In genomic region chr11:22287513-22287900, GRCm38 (mm10) we compare ENCODE assay signal across 8 mouse cellular contexts. TPM values are rescaled to one million over a fixed set of nuclear protein-coding genes. Genes with fewer than 3 reads are reported as not detected.
DNase-seq lines count a peak whose midpoint lies in the region; ATAC-seq and TF ChIP-seq lines count a peak whose summit lies in the region.

No protein-coding gene starts in this region.

- TF ChIP-seq POLR2A in heart, adult 2 months (IDR thresholded peaks at IDR 0.05; ENCODE audit: insufficient read depth, low read depth, low read length): no peak
- no peak for TF ChIP-seq POLR2A in ES-Bruce4 (IDR thresholded peaks at IDR 0.05; ENCODE audit: insufficient read depth, low read length)

- H3K36me3 ChIP-seq in heart, adult 2 months (ENCODE audit: control insufficient read depth, insufficient read depth, low read length): peaks cover 3% of the 10 kb centered on the region
- no peaks in the 10 kb centered on the region for H3K36me3 ChIP-seq in ES-Bruce4 (ENCODE audit: control insufficient read depth, insufficient read depth, low read length, poor library complexity, severe bottlenecking)

- H3K4me1 ChIP-seq in heart, adult 2 months (ENCODE audit: control insufficient read depth, insufficient read depth, low read length): peaks cover 9% of the 10 kb centered on the region
- H3K4me1 ChIP-seq in ES-Bruce4 (ENCODE audit: control insufficient read depth, insufficient read depth, low read length): no peaks in the 10 kb centered on the region

- no peaks in the 10 kb centered on the region for H3K9me3 ChIP-seq in ES-Bruce4 (replicated peaks; ENCODE audit: control insufficient read depth, insufficient read depth, low read length, poor library complexity, severe bottlenecking)

- TF ChIP-seq EP300 in heart, adult 2 months (IDR thresholded peaks at IDR 0.05; ENCODE audit: insufficient read depth, low read depth, low read length): no peak
- no peak for TF ChIP-seq EP300 in ES-Bruce4 (IDR thresholded peaks at IDR 0.05; ENCODE audit: insufficient read depth, low read depth, low read length)

- 0% methylated on average over 6 of the region's 6 CpGs for WGBS in heart, adult 2 months

- intact Hi-C loops in heart, adult 2 months (cut with DNase I): loop anchor here (2.0 to 5.0 kb wide), 4 partner anchors 45 to 690 kb away; partner anchors contain the start of gene Tmem17
- intact Hi-C loops in heart, postnatal 14 days (cut with DNase I): loop anchor here (5.0 kb wide), 2 partner anchors 60 to 225 kb away; partner anchors contain the start of gene Tmem17
- intact Hi-C loops in left cerebral cortex, postnatal 4 days (cut with DNase I): loop anchor here (5.0 kb wide), 1 partner anchor 225 kb away; the partner anchor contains the start of gene Tmem17

- no peak for TF ChIP-seq CTCF in heart, adult 2 months (IDR thresholded peaks at IDR 0.05)
- TF ChIP-seq CTCF in ES-Bruce4 (IDR thresholded peaks at IDR 0.05; ENCODE audit: low read depth, low read length): no peak

- ATAC-seq in megakaryocyte, adult 5-6 weeks (ENCODE audit: poor library complexity, severe bottlenecking): 0 out of 2 replicates have a peak, but pooled peaks have one; percentile 0

- peak overlapping the region; percentile 90 for H3K4me3 ChIP-seq in heart, adult 2 months
- H3K4me3 ChIP-seq in ES-Bruce4 (ENCODE audit: low read depth, low read length): peak overlapping the region; percentile 99

- no peak for DNase-seq in heart, adult 2 months
- no peak for DNase-seq in heart, postnatal 14 days
- DNase-seq in forelimb bud, embryonic 11.5 days (ENCODE audit: low read depth, low spot score): peak; percentile 11
- no peak for DNase-seq in adrenal gland, adult 8-10 months
- DNase-seq in left cerebral cortex, postnatal 4 days: no peak
- no peak for DNase-seq in testis, postnatal 10 days (ENCODE audit: low spot score)

- peak overlapping the region; percentile 69 for H3K27ac ChIP-seq in heart, adult 2 months
- H3K27ac ChIP-seq in ES-Bruce4 (ENCODE audit: insufficient read depth, low read length): peak overlapping the region; percentile 79

- no peaks in the 10 kb centered on the region for H3K27me3 ChIP-seq in heart, adult 2 months (ENCODE audit: control insufficient read depth, insufficient read depth, low read length)
- no peaks in the 10 kb centered on the region for H3K27me3 ChIP-seq in ES-Bruce4 (ENCODE audit: control insufficient read depth, insufficient read depth, low read length, poor library complexity, severe bottlenecking)

- peak overlapping the region; percentile 79 for H3K9ac ChIP-seq in heart, adult 2 months (ENCODE audit: low read depth, low read length)
- peak overlapping the region; percentile 81 for H3K9ac ChIP-seq in ES-Bruce4 (ENCODE audit: low read depth, poor library complexity, severe bottlenecking)

- H3K79me2 ChIP-seq in heart, adult 2 months (replicated peaks; ENCODE audit: control insufficient read depth, insufficient read depth, low read length): no peaks in the 10 kb centered on the region; the same call in 1 of the 2 replicates

RNA-seq across cellular contexts. Expression of gene Ehbp1, which starts 54.6 kb away (rescaled TPM):
- 100 to 1,000 TPM; 111 to 133 TPM for total RNA-seq in heart, adult 2 months (2021)
- polyA plus RNA-seq in heart, adult 2 months (2012; rRNA removed): 21.3 and 49.2 TPM in 2 replicates
- total RNA-seq in heart, postnatal 14 days (2021): 100 to 1,000 TPM in 1 of 2 experiments, 10 to 100 TPM in 1; 91.6 to 117 TPM
- 24.0 and 29.1 TPM in 2 replicates for polyA plus RNA-seq in ES-Bruce4 (2011; ENCODE audit: insufficient read depth, insufficient read length, low read depth, missing spikeins)
- total RNA-seq in megakaryocyte, adult 5-6 weeks (2015): 2.4 and 2.6 TPM in 2 replicates
- total RNA-seq in megakaryocyte, adult 5-6 weeks (2017): 1.8 and 2.4 TPM in 2 replicates
- total RNA-seq in adrenal gland, adult 8-10 months (2022): 10 to 100 TPM; 22.1 to 35.4 (median 32.0) TPM
- 10 to 100 TPM; 82.4 to 90.3 TPM for total RNA-seq in left cerebral cortex, postnatal 4 days (2021)

Comparison
In these comparisons a context has a peak if more than half of its experiments do, and no peak if none do; other contexts are left out.
1. RNA of gene Ehbp1, which starts 54.6 kb away (total RNA-seq): 111 to 133 TPM in heart, adult 2 months, 91.6 to 117 TPM in heart, postnatal 14 days, 82.4 to 90.3 TPM in left cerebral cortex, postnatal 4 days and 22.1 to 35.4 TPM in adrenal gland, adult 8-10 months; 1.8 to 2.6 TPM in megakaryocyte, adult 5-6 weeks; every median in the first group is over 4 times any median in the second.